Mouse (Mus musculus) cerebellum, adult 11 months (tissue): ENCODE data around the gene Ryr3.

Source experiments
- DNase-seq: peaks from one replicate; pipeline ENCODE4 v3.0.0; 2022

The Ryr3 gene

DNA sequence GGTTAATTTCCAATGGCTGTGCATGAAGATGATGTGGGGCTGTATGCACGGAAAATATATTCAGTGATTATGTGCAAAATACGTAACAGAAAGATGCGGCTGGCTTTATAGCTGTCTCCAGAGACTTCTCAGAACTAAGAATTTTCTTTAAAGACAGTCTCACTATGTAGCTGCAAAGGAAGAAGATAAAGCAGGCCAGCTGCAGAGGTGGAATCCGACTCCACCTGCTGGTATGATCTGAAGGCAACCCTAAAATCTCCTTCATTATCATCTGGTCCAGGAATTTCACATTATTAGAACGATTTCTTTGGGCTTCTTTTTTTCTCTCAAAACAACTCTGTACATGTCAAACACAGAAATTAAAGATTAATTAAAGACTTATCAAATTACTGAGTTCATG is 449.2 kb downstream of the Ryr3 start:
- no peak for DNase-seq

DNA sequence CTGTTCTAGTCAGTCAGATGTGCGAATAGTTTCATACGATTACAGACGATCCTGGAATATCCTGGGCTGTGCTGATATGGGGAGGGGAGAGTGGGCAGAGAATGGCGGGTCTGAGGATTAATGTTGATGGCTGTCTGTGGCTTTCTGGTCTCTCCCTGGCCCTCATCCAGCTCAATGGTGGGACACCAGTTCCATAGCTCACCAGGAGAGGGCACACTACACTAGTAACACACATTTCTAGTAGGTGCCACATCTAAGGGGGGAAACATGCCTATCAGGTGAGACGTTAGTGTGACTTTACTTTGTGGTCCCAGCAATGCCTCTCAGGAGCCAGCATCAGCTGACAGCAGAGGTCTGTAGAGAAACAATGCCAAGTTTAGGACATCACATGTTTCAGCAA is 451.9 kb downstream of the Ryr3 start:
- DNase-seq: no peak

DNA sequence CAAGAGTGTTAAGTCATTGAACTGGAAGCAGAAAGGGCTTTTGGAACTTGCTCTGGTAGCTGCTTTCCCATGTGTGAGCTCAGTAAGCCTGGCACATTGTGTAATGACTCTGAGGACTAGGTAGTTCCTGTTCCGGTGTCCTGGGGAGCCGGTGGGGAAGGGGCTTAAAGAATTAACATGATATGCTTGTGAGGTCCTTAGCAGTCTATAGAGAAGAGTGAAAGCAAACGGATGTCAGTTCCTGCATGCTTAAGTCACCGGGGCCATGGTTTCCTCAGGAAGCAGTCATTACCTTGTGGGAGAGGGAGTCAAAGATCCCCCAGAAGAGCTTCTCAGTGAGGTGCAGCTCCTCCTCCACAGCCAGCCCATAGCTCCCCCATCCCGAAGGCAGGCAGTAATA is 452.6 kb downstream of the Ryr3 start:
- no peak for DNase-seq

DNA sequence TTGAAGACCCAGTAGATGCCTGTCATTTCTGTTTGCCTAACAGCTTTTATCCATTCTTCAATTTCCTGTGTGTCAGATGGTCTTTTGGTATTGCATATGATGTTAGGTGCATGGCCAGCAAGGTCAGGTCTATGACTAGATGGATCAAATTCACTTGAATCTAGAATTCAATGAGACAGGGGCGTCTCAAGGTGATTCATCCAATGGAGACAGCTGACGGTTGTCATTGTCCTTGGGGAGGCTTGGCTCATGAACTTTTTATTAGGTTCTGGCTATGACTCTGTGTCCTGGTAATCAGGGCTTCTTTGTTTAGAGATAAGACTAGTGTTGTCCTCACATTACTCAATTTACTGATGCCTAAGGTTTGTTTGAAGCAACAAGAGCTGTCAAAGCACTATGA is 454.9 kb downstream of the Ryr3 start:
- DNase-seq: no peak

DNA sequence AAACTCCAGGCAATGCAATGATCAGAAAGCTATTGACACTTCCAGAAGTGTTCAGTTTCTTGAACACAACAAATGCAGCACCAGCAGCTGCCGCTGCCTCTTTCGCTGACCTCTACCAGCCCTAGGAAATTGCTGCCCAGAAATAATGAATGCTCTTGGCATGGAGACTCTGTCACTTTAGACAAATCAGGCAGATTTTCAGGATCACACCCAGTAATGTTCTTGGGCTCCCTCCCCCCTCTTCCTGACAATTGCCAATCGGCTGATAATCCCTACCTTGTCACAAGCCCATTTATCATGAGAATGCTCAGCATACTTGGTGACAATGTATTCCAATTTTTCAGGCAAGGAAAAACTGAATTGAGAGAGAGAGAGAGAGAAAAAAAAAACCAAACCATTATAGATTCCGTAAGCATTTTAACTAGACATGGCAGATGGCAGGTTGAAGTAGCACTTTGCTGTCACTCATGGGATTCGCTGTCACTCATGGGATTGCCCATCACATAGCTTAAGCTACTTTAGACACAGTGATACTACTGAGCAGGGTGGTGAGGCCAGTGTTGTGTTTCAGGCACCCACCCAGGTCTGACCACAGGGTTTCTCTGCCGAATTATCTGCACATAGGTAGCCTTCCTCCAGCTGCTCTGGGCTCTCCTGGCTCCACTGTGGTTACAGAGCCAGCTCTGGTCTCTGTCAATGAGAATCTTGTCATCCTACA is 455.5 kb downstream of the Ryr3 start:
- DNase-seq: no peak

DNA sequence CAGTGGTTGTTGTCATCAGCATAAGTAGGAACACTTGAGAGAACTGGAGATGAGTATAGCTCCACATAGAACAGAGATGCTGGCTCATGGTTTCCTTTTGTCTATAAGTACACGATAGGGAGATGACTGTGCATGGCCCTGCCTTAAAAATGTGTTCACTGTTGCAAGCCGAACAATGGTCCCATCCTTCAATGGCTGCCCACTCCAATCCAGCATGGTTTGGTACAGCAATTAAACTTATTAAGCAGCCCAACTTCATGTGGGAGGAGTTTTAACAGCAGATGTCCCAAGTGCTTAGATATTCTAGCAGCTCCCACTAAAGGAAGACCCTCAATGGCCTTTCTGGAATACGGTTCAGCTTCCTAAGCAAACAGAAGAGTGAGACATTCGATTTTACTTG is 456.2 kb downstream of the Ryr3 start:
- no peak for DNase-seq

DNA sequence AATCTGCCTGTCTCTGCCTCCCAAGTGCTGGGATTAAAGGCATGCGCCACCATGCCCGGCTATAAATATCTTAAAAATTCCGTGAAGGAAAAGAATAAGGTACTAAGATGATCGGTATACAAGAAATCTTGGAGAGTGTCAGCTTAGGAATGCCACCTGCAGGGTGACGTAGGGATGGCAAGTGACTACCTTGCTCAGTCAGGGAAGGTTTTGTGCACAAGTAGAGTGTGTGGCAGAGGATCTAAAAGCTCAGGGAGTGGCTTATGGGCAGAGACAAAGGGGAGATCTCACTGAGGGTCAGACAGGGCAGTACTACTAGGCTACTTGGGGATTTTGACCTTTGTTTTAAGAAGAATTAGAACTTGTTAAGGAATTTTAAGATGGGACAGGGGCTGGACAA is 457.2 kb downstream of the Ryr3 start:
- DNase-seq: no peak

DNA sequence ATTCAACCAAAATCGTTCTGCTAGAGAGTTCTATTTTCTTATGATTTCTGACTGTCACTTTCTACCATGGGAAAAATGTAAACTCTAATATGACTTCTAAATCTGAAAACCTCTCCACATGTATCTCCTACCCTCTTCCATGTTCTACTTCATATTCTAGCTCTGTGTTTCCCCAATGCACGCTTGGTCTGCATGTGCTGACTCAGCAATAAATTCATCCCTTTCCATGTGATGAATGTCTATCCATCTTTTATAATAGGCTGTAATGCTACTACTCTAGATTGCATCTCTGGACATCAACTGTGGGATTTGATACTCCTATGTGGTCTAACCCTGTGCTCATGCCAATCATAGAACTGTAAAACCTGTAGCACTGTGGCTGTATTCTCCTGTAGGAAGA is 458.2 kb downstream of the Ryr3 start:
- no peak for DNase-seq

DNA sequence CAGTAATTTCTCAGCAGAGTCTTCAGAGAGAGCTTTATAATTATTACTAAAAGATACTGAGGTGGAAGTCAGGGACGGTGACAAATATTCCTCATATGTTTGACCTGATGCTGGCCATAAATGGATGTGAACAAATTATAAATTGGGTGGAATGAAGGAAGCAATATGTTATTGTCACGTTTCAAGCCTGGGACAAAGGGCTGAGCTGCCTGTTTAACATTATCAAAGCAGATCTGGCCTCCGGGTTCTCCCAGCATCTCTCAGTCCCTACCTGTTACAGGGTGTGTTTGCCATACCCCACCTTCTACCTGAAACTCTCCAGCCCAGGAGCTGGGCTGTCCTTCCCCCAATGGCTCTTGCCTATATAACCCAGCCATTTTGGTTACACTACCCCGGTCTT is 463.6 kb downstream of the Ryr3 start:
- no peak for DNase-seq

DNA sequence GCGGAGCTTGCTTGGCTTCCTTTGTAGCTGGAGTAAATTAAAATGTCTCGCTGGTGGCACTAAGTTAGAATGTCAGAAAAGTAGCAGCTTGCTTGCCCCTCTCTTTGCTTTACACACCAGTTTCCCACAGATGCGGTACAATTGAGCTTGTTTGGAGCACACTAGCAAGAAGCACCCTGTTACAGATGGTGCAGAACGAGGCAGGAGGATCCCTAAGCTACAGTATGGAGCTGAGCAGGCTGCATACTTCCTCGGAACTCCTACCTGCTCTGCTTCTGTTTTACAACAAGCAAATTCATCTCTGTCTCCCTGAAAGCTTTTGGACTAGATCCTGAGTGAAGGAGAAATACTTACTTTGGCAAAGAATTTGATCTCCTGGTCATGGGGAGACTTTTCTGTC is 465.5 kb downstream of the Ryr3 start:
- DNase-seq: no peak

DNA sequence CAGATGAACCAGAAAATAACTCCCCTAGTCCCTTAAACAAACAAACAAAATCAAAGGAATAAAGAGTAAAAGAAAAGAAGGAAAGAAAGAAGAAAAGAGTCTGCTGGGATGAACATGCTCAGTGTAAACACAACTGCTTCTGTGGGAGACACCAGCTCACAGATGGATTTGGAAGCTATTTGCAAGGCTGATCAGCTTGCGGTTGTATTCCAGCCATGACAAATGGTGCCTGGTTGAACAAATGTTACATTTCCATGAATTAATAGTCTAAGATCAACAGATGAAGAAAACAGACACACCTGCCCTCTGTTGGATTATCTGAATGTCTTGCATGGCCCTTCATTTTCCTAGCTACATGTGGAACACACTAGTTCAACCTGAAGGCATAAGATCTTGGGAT is 468.4 kb downstream of the Ryr3 start:
- DNase-seq: no peak

DNA sequence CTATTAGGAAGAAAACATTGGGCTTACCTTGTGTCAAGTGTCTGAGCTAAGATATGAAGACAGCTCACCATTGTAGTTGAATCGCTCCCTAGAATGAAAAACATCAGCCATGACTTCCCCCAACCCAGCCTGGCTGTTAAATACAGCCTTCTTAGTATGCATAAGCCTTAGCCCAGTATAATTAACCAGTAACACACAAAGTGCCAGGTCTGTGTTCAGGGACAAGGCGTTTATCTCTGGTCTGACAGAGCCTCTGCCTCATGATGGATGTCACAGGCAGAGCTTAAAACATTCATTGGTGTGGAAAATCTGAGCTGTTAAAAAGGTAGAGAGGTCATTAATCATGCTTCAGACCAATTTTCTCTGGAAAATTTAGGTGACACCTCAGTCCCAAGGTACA is 484.0 kb downstream of the Ryr3 start:
- DNase-seq: no peak

DNA sequence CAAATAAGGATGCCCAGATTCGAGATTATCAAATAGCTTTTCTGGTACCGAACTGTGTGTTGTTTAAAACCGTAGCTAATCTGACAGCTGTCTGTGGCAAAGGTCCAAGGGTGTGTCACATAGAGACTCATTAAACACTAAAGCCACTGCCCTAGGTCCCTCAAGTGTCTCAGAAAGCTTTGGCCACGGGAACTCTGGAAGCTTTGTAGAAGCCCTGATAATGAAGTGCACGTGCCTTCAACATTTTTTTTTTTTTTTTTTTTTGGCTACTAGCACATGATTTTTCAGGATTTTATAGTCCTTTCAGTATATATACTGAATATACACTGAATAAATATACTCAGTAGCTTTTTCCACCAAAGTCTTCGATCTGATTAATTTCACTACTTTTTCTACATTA is 489.1 kb downstream of the Ryr3 start:
- DNase-seq: no peak

DNA sequence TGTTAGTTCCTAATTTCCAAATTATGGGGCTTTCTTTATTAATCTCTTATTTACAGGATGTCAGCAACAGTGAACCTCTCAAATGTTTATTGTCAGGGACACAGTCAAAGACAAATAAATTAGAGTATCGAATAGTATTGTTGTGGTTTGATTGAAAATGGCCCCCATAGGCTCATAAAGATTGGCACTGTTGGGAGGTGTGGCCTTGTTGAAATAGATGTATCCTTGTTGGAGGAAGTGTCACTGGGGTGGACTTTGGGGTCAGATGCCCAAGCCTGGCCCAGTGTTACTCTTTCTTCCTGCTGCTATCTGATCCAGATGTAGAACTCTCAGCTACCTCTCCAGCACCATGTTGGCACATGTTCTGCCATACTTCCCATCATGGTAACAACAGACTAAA is 495.7 kb downstream of the Ryr3 start:
- DNase-seq: no peak

DNA sequence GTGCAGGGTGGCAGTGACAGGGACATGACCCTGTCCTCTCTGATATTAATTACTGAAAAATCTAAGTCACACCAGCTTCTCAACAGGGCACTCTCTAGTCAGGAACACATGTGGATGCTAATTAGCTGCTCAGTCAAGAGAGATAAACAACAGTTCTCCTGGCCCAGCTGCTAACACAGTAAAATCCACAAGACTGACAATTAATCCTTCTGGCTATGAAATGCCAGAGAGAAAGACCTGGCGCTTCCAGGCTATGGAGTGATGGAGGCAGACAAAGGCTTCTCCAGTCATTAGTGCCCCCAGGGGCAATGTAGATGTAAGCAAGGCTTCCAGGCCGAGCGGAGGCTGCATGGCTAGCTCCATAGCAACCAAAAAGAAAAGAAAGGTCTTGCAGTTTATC is 496.2 kb downstream of the Ryr3 start:
- no peak for DNase-seq

DNA sequence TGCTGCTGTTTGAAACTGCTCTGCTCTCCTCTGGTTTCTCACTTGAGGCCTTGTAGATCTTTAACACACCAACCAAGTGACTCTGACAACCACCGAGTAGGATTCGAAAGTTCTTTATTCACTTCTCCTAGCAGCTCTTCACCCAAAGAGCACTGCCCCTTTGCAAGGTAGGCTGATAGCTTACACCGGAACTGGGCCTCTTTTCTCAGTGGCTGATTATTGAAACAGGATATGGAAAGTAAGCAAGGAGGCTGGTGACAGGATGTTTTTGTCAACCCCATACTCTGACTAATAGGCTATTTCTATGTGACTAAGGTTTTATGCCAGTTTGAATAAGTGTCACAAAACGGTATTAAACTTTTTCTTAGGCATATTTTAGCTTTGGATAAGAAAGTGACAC is 502.2 kb downstream of the Ryr3 start:
- DNase-seq: no peak

DNA sequence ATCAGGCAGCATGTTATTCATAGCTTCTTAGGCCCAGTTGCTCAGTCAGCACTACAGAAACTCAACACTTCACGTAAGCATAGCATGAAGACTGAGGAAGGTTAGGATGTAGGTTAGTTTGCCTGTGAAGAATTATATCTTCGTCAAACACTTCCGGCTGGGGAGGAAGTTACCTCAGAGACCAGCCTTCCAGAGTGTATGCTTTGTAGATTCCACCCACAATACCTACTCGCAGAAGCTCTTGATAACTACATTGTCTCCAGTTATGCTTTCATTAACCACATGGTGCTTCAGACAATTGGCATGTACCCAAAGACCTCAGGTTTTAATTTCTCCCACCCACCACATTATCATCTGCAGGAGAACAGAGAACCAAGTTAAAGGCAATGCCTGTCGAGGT is 535.1 kb downstream of the Ryr3 start:
- DNase-seq: no peak

DNA sequence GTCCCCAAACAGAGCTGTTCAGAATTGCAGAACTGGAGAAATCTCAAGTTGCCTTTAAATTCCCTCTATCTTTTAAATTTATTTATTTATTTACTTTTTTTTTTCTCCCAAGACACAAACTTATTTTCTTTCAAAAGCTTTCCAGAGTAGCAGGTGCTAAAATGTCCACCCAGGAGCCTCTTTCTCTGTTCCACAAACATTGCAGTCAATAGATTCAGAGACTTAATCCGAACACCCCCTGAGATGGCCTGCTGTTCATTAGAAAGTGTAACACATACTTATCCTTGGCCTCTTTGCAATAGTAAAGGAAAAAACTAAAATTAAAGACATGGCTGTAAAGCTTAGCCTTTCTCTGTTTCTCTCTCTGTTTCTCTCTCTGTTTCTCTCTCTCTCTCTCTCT is 539.6 kb downstream of the Ryr3 start:
- DNase-seq: no peak

DNA sequence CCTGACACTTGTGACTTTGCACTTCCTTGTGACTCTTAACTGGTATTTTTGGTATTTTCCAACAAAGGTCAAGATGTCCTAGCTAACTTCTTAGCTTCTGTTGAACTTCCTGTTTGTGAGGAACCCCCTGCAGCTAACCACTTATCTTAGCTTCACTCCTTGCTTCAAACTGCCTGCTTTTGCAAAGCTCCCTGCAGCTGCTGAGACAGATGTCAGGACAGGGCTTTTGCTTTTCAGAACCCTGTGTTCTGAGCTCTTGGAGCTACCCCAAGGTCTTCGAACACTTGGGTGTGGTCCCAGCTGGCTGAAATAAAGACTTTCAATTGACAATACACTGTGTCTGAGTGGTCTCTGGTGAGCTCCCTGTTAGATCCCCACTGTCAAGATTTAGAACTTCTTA is 540.2 kb downstream of the Ryr3 start:
- DNase-seq: no peak

DNA sequence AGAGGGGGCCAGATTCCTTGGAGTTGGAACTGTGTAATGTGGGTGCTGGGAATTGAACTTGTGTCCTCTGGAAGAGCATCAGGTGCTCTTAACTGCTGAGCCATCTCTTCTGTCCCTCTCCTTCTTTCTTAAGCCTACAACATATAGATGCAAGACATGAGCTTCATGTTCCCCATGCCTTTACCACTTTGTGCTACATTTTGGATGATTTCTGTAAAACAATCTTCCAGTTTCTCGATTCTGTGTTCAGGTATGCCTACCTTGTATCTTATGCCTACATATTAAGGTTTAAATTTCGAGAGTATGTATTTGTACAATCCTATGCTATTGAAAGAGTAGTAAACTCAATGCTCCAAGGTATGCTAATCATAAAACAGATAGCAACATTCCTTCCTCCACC is 540.7 kb downstream of the Ryr3 start:
- no peak for DNase-seq

DNA sequence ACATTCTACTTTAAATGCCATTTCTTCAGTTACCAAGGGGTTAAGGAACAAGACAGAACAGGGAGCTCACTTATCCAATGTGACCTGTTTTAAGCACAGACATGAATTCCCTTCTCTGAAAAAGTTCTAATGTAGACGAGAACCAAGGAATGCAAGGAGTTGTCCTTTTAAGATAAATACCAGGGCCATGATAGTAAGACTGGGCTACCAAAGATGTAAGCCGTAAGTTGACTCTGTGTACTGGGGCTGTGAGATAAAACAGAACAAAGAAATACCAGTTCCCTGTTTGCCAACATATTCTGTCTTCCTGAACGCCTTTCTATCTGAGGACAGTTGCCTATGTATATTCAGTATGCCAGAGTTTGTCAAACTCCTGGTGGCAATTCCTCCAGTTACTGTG is 547.4 kb downstream of the Ryr3 start:
- DNase-seq: no peak

DNA sequence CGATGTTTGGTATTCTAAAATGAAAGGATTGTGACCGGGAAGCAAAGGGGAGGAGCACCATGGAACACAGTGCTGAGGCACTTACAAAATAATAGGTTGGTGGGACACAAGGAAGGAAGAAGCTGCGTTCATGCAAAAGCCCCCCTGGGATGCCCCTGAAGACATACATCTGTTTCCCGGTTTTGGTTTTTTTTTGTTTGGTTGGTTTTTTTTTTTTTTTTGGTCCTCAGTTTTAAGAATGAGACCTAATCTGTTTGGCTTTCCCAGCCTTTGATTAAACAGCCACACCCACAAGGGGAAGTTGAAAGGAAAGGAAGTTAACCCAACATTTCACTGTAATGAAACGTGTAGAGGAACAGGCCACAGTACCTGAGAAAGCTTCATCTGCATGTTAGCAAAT is 560.8 kb downstream of the Ryr3 start:
- no peak for DNase-seq

DNA sequence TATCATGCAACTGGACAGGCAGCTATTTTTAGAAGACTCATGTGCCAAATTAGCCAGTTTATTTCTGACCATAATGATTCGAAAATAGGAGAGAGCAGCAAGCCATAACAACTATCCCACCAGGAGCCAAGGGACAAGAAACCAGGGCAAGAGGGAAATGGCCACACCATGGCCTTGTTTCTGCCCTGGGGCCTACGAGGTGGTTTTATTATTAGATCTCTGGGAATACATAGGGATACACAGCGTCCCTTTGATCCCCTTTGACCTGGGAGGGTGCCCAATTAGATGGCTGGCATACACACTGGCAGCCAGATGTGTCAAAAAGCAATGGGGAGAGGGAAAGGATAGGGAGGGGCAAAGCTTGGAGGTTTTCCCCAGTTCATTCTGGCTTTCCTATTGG is 563.1 kb downstream of the Ryr3 start:
- DNase-seq: no peak

DNA sequence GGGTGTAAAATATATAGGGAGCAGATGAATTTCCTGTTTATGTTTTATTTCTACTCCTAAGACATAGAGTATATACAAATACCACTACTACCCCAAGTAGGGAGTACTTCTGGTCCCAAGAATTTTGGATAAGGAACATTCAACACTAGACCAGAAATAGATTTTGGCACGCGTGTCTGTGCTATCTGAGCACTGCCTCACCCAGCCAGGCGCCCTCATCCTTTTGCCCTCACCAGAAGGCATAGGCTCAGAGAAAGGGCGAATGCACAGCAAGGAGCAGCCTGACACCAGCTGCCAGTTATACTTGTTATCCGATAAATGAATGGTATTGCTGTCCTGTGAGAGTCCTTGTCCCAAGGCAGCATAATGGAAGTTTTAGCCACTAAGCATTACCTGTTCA is 579.7 kb downstream of the Ryr3 start:
- peak; percentile 61 for DNase-seq

DNA sequence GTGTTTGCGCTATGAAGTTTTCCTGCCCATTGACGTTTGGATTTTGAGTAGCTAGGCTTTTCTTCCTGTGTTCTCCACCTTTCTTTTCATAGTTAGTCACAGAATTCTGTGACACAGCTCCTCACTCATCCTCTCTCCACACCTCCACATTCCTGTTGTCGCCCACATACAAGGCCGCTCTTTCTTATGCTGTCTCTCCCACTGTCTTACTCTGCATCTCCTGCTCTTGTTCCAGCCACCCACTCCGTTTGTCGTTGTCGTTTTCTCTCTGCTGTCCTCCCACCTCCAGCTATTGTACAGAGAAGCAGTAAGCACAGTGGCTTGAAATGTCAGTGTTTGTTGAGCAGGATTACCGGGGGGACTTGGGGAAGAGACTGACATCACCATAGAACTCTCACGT is 584.4 kb downstream of the Ryr3 start:
- DNase-seq: no peak

DNA sequence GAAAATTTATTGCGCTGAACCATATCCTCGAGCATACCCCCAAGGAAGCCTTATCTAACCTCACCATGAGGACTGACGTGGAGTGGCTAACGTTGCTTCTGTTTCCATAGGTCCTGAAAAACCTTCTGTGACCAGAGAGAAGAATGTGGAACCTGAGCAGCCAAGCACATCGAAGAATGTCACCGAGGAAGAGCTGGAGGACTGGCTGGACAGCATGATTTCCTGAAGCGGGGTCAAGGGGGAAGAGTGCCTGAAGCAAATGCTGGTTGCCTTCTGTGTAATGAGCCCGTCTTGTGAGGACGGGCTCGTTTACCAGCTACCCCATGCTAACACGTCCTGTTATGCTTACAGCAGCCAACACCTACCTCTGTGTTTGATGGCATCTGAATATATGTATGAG is 586.2 kb downstream of the Ryr3 start:
- no peak for DNase-seq
